Mouse (Mus musculus) midbrain, embryonic 12.5 days (tissue): ENCODE measurements around the gene Isg15. TPM values are rescaled to one million over a fixed set of nuclear protein-coding genes. Genes with fewer than 3 reads are reported as not detected.

ENCODE experiments used
- ATAC-seq: fragments of 200-750 bp; cut with Nextera tagmentation; 2 replicates; pipeline ENCODE4 v1.8.0; 2017; ENCODE audit warnings: low read depth, moderate TSS enrichment, moderate library complexity; ENCODE audit not compliant: low FRiP score
- H3K27ac ChIP-seq: fragments of 300-500 bp; sonication (generic); replicated peaks from 2 replicates; pipeline ENCODE4 v1.5.1; 2016; ENCODE audit warnings: mild to moderate bottlenecking
- H3K27me3 ChIP-seq: fragments of 300-500 bp; sonication (generic); 2 replicates; pipeline ENCODE4 v1.6.1; 2016; ENCODE audit warnings: mild to moderate bottlenecking
- H3K36me3 ChIP-seq: fragments of 300-500 bp; sonication (generic); 2 replicates; pipeline ENCODE4 v1.6.1; 2016
- H3K4me1 ChIP-seq: fragments of 300-500 bp; sonication (generic); 2 replicates; pipeline ENCODE4 v1.6.1; 2016
- H3K4me2 ChIP-seq: fragments of 300-500 bp; sonication (generic); replicated peaks from 2 replicates; pipeline ENCODE4 v1.6.1; 2016; ENCODE audit warnings: mild to moderate bottlenecking, moderate library complexity
- H3K4me3 ChIP-seq: fragments of 300-500 bp; sonication (generic); 2 replicates; pipeline ENCODE4 v1.5.1; 2016; ENCODE audit warnings: mild to moderate bottlenecking
- H3K9ac ChIP-seq: fragments of 300-500 bp; sonication (generic); replicated peaks from 2 replicates; pipeline ENCODE4 v1.6.1; 2016; ENCODE audit warnings: mild to moderate bottlenecking, moderate library complexity
- H3K9me3 ChIP-seq: fragments of 300-500 bp; sonication (generic); 2 replicates; pipeline ENCODE4 v1.6.1; 2016; ENCODE audit warnings: mild to moderate bottlenecking
- WGBS: fragments of 180-500 bp; shearing (Covaris S2); methylation state at CpG from one replicate; pipeline ENCODE4 v1.1.7; 2016; 5-methylcytosine and 5-hydroxymethylcytosine counted together
- polyA plus RNA-seq: library from polyadenylated mRNA; unstranded; fragments of >200 nt; fragmentation: Nextera tagmentation; extraction: Ambion mirVana; gene quantifications from 2 replicates; pipeline ENCODE4 v1.2.1, GENCODE M21; 2016

The Isg15 gene
- polyA plus RNA-seq, 1 experiment from 2014 or later: 2.0 TPM

DNA sequence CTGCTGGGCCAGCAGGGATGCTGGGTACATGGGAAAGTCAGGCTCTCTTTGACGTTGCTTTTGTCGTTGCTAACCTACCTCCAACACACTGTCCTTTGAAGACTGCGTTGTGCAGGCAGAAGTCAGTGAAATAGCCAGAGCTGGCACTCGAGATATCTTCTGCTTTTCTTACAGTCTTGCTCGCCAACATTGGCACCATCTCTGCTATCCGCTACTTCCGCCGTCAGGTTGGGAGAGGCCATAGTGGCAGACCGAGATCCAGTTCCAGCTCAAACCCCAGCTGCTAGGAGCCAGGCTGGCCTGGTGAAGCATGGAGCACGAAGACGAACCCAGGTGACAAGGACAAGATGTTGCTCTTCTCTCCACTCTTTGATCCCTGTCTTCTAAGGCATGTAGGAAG is 19.3 kb upstream of the Isg15 start:
- Histone ChIP-seq H3K27ac (no peak overlapping the region), H3K9me3 (no peaks in the 10 kb centered on the region), H3K36me3 (no peaks in the 10 kb centered on the region), H3K9ac (no peak overlapping the region), H3K4me3 (no peak overlapping the region), H3K4me2 (no peak overlapping the region), H3K4me1 (0 out of 2 replicates have a peak, but pooled peaks cover 2% of the 10 kb centered on the region), H3K27me3 (no peaks in the 10 kb centered on the region)
- ATAC-seq: no peak
- 92% methylated on average over 11 of the region's 11 CpGs for WGBS

DNA sequence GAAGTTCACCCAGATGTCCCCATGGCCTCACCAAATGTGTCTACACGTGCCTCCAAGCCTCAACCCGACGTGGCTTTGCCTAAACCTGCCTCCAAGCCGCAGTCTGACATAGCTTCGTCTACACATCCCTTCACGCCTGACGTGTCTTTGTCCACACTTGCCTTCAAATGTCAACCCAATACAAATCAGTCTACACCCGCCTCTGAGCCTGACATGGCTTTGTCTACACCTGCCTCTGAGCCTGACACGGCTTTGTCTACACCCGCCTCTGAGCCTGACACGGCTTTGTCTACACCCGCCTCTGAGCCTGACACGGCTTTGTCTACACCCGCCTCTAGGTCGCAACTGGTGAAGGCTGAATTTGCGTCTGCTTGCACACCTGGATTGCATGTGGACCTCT is 17.2 kb upstream of the Isg15 start:
- Histone ChIP-seq H3K4me3 (no peak overlapping the region), H3K9me3 (no peaks in the 10 kb centered on the region), H3K4me2 (no peak overlapping the region), H3K36me3 (no peaks in the 10 kb centered on the region), H3K4me1 (0 out of 2 replicates have a peak, but pooled peaks cover 2% of the 10 kb centered on the region), H3K9ac (no peak overlapping the region), H3K27me3 (no peaks in the 10 kb centered on the region), H3K27ac (no peak overlapping the region)
- WGBS: 81% methylated on average over 16 of the region's 16 CpGs
- ATAC-seq: no peak

DNA sequence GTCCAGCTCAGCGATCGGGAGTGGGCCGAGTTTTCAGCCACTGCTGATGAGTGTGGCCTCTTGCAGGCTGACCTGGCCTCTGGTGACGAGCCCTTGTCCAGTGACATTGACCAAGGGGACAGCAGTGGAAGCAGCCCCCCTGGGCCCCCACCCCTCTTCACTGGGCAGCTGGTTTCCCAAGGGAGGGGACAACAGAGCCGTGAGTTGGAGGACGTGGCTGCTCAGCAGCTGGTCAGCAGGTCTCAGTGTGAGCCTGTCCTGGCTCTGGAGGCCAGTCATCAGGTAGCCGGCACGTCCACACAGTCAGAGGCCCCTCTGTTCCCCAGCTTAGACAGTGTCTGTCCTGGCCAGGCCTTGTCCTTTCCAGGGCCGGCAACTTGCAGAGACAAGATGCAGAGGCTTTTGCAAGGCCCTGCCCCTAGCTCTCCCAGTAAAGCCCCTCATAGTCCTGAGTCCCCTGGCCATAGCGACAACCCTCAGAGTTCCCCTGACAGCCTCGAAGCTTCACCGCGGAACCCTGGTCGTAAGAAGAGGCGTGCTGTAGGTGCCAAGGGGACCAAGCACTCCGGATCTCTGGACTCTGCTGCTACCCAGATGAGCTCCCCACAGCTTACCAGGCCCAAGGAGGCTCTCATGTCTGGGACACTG is 16.5 kb upstream of the Isg15 start:
- ATAC-seq: no peak
- no peak overlapping the region for H3K9ac ChIP-seq
- no peaks in the 10 kb centered on the region for H3K27me3 ChIP-seq
- H3K36me3 ChIP-seq: no peaks in the 10 kb centered on the region
- no peak overlapping the region for H3K27ac ChIP-seq
- 86% methylated on average over 16 of the region's 16 CpGs for WGBS
- H3K4me2 ChIP-seq: no peak overlapping the region
- H3K4me1 ChIP-seq: 0 out of 2 replicates have a peak, but pooled peaks cover 2% of the 10 kb centered on the region
- H3K9me3 ChIP-seq: no peaks in the 10 kb centered on the region
- no peak overlapping the region for H3K4me3 ChIP-seq

DNA sequence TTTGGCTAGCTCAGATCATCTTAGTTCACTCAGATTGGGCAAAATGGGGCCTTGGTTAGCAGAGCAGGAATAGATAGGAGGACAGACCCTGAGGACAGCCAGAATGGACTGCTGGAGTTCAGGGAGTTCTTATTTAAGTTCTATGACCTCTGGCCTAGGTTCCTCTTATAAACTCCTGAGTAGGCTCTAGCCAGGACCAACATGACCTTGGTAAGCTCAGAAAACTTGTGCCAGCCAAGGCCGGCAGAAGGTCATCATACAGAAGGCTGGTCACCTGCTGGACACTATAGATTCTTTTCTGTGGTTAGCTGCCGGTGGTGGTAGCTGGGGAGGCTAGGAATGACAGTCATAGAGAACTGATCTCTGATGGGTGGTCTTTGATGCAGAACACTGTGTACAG is 15.6 kb upstream of the Isg15 start:
- Histone ChIP-seq H3K4me3 (no peak overlapping the region), H3K4me2 (no peak overlapping the region), H3K4me1 (0 out of 2 replicates have a peak, but pooled peaks cover 2% of the 10 kb centered on the region), H3K9ac (no peak overlapping the region), H3K27ac (no peak overlapping the region), H3K27me3 (no peaks in the 10 kb centered on the region), H3K36me3 (no peaks in the 10 kb centered on the region), H3K9me3 (no peaks in the 10 kb centered on the region)
- WGBS: 82% methylated on average over 2 of the region's 2 CpGs
- no peak for ATAC-seq

DNA sequence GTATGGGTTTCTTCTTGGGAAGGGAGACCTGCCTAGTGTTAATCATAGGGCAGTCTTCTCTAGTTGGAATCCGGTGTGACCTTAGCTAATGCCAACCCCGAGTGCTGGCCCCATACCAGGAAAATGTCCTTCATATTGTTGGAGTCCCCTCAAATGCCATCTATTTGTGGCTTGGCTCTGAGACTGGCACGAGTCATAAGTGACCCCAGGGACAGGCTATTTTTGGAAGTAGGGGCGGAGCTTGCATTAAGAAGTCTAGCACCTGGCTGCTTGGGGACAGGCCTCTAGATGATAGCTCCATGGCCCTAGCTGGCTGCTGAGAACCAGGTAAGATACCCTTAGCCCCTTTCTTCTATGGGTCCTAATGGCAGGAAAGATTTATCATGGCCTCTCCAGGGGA is 15.0 kb upstream of the Isg15 start, which contains the start of gene Perm1:
Gene Perm1, plus strand, starts transcription at position 220 of the 400 bp plus-strand sequence.
- no peak for ATAC-seq
- Histone ChIP-seq H3K4me1 (0 out of 2 replicates have a peak, but pooled peaks cover 2% of the 10 kb centered on the region), H3K27ac (no peak within 1 kb of the TSS), H3K36me3 (no peaks in the 10 kb centered on the region), H3K9me3 (no peaks in the 10 kb centered on the region), H3K27me3 (no peaks in the 10 kb centered on the region), H3K9ac (no peak within 1 kb of the TSS), H3K4me2 (no peak within 1 kb of the TSS), H3K4me3 (no peak within 1 kb of the TSS)
- WGBS: 84% methylated on average over 4 of the region's 4 CpGs

DNA sequence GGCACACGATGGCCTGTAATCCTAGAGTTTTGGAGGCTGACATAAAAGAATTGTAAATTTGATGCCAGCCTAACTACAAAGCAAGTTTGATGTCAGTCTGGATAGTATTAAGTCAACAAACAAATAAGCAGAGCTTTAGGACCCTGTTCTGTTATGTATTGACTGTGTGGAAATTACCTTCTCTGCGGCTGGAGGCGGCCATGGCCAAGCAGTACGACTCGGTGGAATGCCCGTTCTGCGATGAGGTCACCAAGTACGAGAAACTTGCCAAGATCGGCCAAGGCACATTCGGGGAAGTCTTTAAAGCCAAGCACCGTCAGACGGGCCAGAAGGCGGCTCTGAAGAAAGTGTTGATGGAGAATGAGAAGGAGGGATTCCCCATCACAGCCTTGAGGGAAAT is 12.5 kb upstream of the Isg15 start:
- H3K36me3 ChIP-seq: no peaks in the 10 kb centered on the region
- H3K27ac ChIP-seq: no peak overlapping the region
- WGBS: 95% methylated on average over 13 of the region's 13 CpGs
- no peak overlapping the region for H3K4me3 ChIP-seq
- H3K9ac ChIP-seq: no peak overlapping the region
- H3K27me3 ChIP-seq: no peaks in the 10 kb centered on the region
- H3K9me3 ChIP-seq: no peaks in the 10 kb centered on the region
- H3K4me2 ChIP-seq: no peak overlapping the region
- ATAC-seq: no peak
- H3K4me1 ChIP-seq: no peaks in the 10 kb centered on the region

DNA sequence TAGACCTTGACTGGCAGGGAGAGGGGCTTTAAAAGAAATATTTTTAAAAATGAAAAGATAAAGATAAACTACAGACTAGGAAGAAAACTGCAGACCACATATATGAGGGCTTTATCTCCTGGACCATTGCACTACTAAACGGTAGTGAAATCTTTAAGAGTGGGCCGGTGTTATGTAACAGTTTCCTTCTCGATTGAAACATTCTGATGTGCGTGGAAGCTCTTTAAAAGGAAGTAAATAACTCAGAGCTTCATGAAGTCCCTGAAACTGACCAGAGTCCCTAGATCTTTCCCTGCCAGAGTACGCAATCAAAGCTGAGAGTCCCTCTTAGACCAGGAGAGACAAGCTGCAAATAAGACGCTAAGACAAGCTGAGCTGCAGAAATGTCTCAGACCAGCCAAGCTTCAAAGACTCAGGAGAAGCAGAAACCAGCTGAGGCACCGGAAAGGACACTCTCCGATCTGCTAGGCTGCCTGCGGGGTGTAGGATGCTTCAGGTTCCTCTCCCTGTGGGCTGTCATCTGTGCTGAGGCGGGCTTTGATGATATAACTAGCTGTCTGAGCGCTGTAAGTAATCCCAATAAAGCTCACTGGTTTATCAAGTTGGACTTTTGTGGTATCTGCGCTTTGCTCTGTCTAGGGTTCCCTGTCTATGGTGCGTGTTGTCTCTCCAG is 9.5 kb upstream of the Isg15 start:
- H3K27me3 ChIP-seq: 0 out of 2 replicates have a peak, but pooled peaks cover 3% of the 10 kb centered on the region
- ATAC-seq: no peak
- no peak overlapping the region for H3K27ac ChIP-seq
- 82% methylated on average over 13 of the region's 13 CpGs for WGBS
- H3K9ac ChIP-seq: no peak overlapping the region
- no peaks in the 10 kb centered on the region for H3K36me3 ChIP-seq
- no peak overlapping the region for H3K4me3 ChIP-seq
- no peak overlapping the region for H3K4me2 ChIP-seq
- no peaks in the 10 kb centered on the region for H3K9me3 ChIP-seq
- peaks cover 4% of the 10 kb centered on the region; the same call in 1 of the 2 replicates for H3K4me1 ChIP-seq

DNA sequence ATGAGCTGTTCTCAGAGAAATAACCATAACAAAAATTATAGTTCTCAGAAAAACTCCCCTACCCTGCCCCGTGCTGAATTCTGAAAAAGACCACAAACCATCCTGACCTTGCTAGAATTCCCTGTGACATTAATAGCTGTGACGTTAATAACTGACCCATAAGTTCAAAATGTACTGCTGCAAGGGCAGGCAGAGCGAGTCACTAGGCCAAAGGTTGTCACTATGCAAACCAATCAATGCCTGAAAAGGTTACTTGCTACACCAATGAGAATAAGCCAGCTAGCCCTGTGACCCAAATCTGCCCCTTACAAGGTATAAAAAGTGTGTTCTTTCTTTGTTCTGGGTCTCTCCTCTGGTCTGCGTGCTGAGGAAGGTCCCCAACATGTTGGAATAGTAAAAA is 8.3 kb upstream of the Isg15 start:
- H3K4me2 ChIP-seq: no peak overlapping the region
- WGBS: 88% methylated on average over 4 of the region's 4 CpGs
- H3K27me3 ChIP-seq: peaks cover 13% of the 10 kb centered on the region; the same call in 1 of the 2 replicates
- peaks cover 16% of the 10 kb centered on the region for H3K4me1 ChIP-seq
- H3K27ac ChIP-seq: no peak overlapping the region
- no peak for ATAC-seq
- H3K9me3 ChIP-seq: no peaks in the 10 kb centered on the region
- no peak overlapping the region for H3K9ac ChIP-seq
- H3K4me3 ChIP-seq: no peak overlapping the region
- no peaks in the 10 kb centered on the region for H3K36me3 ChIP-seq

DNA sequence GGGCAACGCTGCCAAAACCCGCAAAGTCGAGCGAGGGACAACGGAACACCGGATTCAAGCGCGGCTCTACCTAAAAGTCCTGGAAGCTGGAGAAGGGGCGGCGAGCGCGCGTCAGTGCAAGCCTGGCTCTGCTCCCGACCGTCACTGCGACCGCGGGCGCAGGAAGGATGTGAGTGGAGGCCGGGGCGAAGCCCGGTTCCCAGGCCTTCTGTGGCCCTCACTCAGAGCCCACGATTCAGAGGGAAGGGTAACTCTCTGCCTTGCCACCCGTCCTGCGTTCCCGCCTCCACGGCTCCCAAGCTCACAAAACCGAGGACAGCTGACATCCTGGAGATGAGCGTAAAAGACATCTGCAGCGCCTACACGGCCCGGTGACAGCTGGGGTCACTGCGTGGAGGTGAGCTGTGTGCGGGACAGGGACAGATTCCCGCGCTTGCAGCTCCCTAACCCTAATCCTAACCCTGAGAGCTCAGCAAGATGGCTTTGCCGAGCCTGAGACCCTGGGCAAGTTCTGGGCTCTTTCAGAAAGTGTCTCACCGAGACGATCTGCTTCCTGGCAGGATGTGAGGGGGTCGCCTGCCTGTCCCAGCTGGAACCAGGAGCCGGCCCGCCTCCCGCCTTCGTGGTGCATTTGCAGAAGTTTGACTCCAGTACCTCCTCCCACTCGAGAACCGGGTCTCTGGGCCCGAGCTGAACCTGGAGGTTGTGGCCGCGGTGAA is 3.0 kb upstream of the Isg15 start:
- Histone ChIP-seq H3K4me1 (peaks cover 31% of the 10 kb centered on the region), H3K27me3 (peaks cover 27% of the 10 kb centered on the region), H3K9me3 (no peaks in the 10 kb centered on the region), H3K36me3 (no peaks in the 10 kb centered on the region), H3K4me2 (peak overlapping the region; percentile 93), H3K9ac (peak overlapping the region; percentile 77), H3K4me3 (peak overlapping the region; percentile 67), H3K27ac (peak overlapping the region; percentile 76)
- no peak; the same call in none of the 2 replicates for ATAC-seq
- WGBS: under 1% methylated on average over 49 of the region's 49 CpGs

DNA sequence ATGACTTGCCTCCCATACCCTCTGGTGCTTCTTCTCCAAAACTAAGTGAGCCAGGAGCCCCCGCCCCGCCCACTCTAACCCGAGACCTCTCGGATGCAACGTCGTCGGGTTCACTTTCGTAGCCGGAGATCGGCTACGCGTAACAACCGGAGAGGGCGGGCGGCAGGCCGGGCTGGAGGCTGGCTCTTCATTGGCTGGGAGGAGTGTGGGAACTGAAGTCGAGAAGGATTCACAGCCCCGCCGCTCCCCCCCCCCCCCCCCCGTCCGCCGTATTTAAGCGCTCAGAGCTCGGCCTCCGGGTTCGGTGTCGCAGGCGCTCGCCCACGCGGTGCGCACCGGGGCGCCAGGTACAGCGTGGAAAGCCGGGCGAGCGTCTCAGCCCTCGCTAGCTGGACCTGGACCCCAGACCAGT is 2.4 kb upstream of the Isg15 start, which contains the start of gene AW011738:
Gene AW011738, plus strand, starts transcription at position 304 of the 412 bp plus-strand sequence.
- peak within 1 kb of the TSS; percentile 93 for H3K4me2 ChIP-seq
- H3K9ac ChIP-seq: peak within 1 kb of the TSS; percentile 77
- under 1% methylated on average over 34 of the region's 39 CpGs for WGBS
- H3K27me3 ChIP-seq: peaks cover 27% of the 10 kb centered on the region
- H3K4me1 ChIP-seq: peaks cover 34% of the 10 kb centered on the region
- H3K4me3 ChIP-seq: peak within 1 kb of the TSS; percentile 67
- peak; percentile 81 for ATAC-seq
- no peaks in the 10 kb centered on the region for H3K36me3 ChIP-seq
- no peaks in the 10 kb centered on the region for H3K9me3 ChIP-seq
- peak within 1 kb of the TSS; percentile 76 for H3K27ac ChIP-seq

DNA sequence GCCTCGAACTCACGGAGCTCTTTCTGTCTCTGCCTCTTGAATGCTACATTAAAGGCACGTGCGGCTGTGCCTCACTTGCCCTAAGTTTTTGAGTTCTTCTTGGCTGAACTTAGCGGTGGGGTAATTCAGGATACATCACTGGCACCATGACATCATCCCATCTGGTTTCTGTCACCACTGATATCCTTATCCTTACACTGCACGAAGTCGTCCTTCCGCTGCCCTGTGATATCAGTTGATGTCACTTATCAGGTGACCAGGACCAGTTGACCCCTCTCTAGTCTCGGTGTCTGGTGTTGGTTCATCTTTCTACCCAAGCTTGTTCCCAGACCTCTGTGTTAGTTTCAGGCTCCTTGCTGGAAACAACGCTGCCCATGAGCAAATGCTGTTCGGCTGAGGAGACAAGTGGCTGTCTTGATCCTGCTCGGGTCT is 1.9 kb upstream of the Isg15 start:
- peaks cover 34% of the 10 kb centered on the region for H3K4me1 ChIP-seq
- no peaks in the 10 kb centered on the region for H3K9me3 ChIP-seq
- peak overlapping the region; percentile 67 for H3K4me3 ChIP-seq
- H3K27me3 ChIP-seq: peaks cover 27% of the 10 kb centered on the region
- H3K27ac ChIP-seq: peak overlapping the region; percentile 66
- no peaks in the 10 kb centered on the region for H3K36me3 ChIP-seq
- 48% methylated on average over 12 of the region's 12 CpGs for WGBS
- peak overlapping the region; percentile 77 for H3K9ac ChIP-seq
- peak overlapping the region; percentile 93 for H3K4me2 ChIP-seq
- ATAC-seq: no peak

DNA sequence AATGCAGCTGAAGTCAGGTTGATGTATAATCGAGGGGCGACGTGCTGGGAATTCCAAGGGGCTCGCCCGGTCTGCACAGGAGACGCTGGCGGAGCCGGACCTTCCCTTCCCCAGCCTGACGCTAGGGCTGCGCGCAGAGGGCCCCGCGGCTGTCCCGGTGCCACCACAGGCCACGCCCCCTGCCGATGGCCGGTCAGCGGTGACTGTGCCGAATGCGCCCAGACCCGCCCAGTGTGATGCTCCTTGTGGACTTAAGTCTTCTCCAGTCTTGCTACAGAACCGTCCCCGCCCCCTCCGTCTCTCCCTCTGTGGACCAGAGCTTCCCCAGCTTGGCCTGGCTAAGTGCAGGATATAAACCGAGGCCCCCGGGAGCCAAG is 2.8 kb downstream of the Isg15 start:
- Histone ChIP-seq H3K9me3 (no peaks in the 10 kb centered on the region), H3K27ac (peak overlapping the region; percentile 96), H3K4me2 (peak overlapping the region; percentile 86), H3K36me3 (peaks cover 23% of the 10 kb centered on the region), H3K9ac (peak overlapping the region; percentile 32), H3K4me1 (peaks cover 45% of the 10 kb centered on the region), H3K27me3 (peaks cover 6% of the 10 kb centered on the region; the same call in 1 of the 2 replicates), H3K4me3 (peak overlapping the region; percentile 75)
- peak; percentile 96 for ATAC-seq
- 1% methylated on average over 26 of the region's 26 CpGs for WGBS
